Mouse (Mus musculus): ENCODE data around the gene Zfp512. TPM values are rescaled to one million over a fixed set of nuclear protein-coding genes. Genes with fewer than 3 reads are reported as not detected.
"Not testable (repeated sequence)": the region's sequence is repeated elsewhere in the genome, so short reads cannot be mapped to it uniquely, and the experiment has no call there.

The Zfp512 gene
- polyA plus RNA-seq (2012; rRNA removed): 7.9 and 9.9 TPM in 2 replicates

GRCm38 (mm10) chr5:31451878-31452561 is at the start of gene Zfp512:
Zfp512 (plus strand) TSS chr5:31452431.
- TF ChIP-seq CTCF (conservative IDR thresholded peaks at IDR 0.05; ENCODE audit: insufficient read depth, insufficient read length, low read depth, low read length) (no peak), POLR2A (IDR thresholded peaks at IDR 0.05; ENCODE audit: low read depth, low read length) (peak; percentile 44)
- Histone ChIP-seq H3K4me3 (ENCODE audit: insufficient read depth, low read depth, low read length) (peak within 1 kb of the TSS; percentile 55), H3K27ac (ENCODE audit: insufficient read depth, low read depth, low read length) (no peak within 1 kb of the TSS; the same call in 1 of the 2 replicates), H3K27me3 (replicated peaks; ENCODE audit: control insufficient read depth, insufficient read depth, low read length) (no peaks in the 10 kb centered on the region), H3K36me3 (ENCODE audit: control insufficient read depth, insufficient read depth, low read length) (no peaks in the 10 kb centered on the region), H3K4me1 (ENCODE audit: control insufficient read depth, insufficient read depth, low read length) (peaks cover 4% of the 10 kb centered on the region; the same call in 1 of the 2 replicates)
- 6% methylated on average over 23 of the region's 23 CpGs for WGBS
- peak; percentile 97 for DNase-seq

- DNase-seq; H3K36me3 ChIP-seq (ENCODE audit: control insufficient read depth, insufficient read depth, low read length); H3K27ac ChIP-seq (ENCODE audit: insufficient read depth, low read depth, low read length); H3K4me3 ChIP-seq (ENCODE audit: insufficient read depth, low read depth, low read length); H3K27me3 ChIP-seq (replicated peaks; ENCODE audit: control insufficient read depth, insufficient read depth, low read length); H3K4me1 ChIP-seq (ENCODE audit: control insufficient read depth, insufficient read depth, low read length): not testable (repeated sequence)
- WGBS: 92% methylated on average over 9 of the region's 9 CpGs
These were observed 17.5 kb upstream of the Zfp512 start for GRCm38 (mm10) chr5:31434727-31435126.

- H3K27ac ChIP-seq (ENCODE audit: insufficient read depth, low read depth, low read length): no peak overlapping the region
- H3K36me3 ChIP-seq (ENCODE audit: control insufficient read depth, insufficient read depth, low read length): no peaks in the 10 kb centered on the region
- H3K4me1 ChIP-seq (ENCODE audit: control insufficient read depth, insufficient read depth, low read length): peaks cover 4% of the 10 kb centered on the region; the same call in 1 of the 2 replicates
- no peak for DNase-seq
- no peaks in the 10 kb centered on the region for H3K27me3 ChIP-seq (replicated peaks; ENCODE audit: control insufficient read depth, insufficient read depth, low read length)
- WGBS: 55% methylated on average over 2 of the region's 2 CpGs
- TF ChIP-seq CTCF (conservative IDR thresholded peaks at IDR 0.05; ENCODE audit: insufficient read depth, insufficient read length, low read depth, low read length) (no peak), POLR2A (IDR thresholded peaks at IDR 0.05; ENCODE audit: low read depth, low read length) (no peak)
- no peak overlapping the region for H3K4me3 ChIP-seq (ENCODE audit: insufficient read depth, low read depth, low read length)
These were observed 895 bp upstream of the Zfp512 start for GRCm38 (mm10) chr5:31451336-31451735.

- Histone ChIP-seq H3K4me1 (ENCODE audit: control insufficient read depth, insufficient read depth, low read length) (peaks cover 4% of the 10 kb centered on the region; the same call in 1 of the 2 replicates), H3K27ac (ENCODE audit: insufficient read depth, low read depth, low read length) (no peak overlapping the region; the same call in 1 of the 2 replicates), H3K27me3 (replicated peaks; ENCODE audit: control insufficient read depth, insufficient read depth, low read length) (no peaks in the 10 kb centered on the region), H3K36me3 (ENCODE audit: control insufficient read depth, insufficient read depth, low read length) (no peaks in the 10 kb centered on the region), H3K4me3 (ENCODE audit: insufficient read depth, low read depth, low read length) (peak overlapping the region; percentile 55)
- DNase-seq: no peak
- under 1% methylated on average over 11 of the region's 11 CpGs for WGBS
- TF ChIP-seq CTCF (conservative IDR thresholded peaks at IDR 0.05; ENCODE audit: insufficient read depth, insufficient read length, low read depth, low read length) (no peak), POLR2A (IDR thresholded peaks at IDR 0.05; ENCODE audit: low read depth, low read length) (no peak)
These were observed 289 bp downstream of the Zfp512 start for GRCm38 (mm10) chr5:31452562-31452878.

GRCm38 (mm10) chr5:31452886-31453410 is 717 bp downstream of the Zfp512 start:
- no peaks in the 10 kb centered on the region for H3K36me3 ChIP-seq (ENCODE audit: control insufficient read depth, insufficient read depth, low read length)
- peaks cover 4% of the 10 kb centered on the region; the same call in 1 of the 2 replicates for H3K4me1 ChIP-seq (ENCODE audit: control insufficient read depth, insufficient read depth, low read length)
- WGBS: 9% methylated on average over 7 of the region's 7 CpGs
- TF ChIP-seq CTCF (conservative IDR thresholded peaks at IDR 0.05; ENCODE audit: insufficient read depth, insufficient read length, low read depth, low read length): no peak
- TF ChIP-seq POLR2A (IDR thresholded peaks at IDR 0.05; ENCODE audit: low read depth, low read length): no peak
- H3K27ac ChIP-seq (ENCODE audit: insufficient read depth, low read depth, low read length): no peak overlapping the region
- peak overlapping the region; percentile 40 for H3K4me3 ChIP-seq (ENCODE audit: insufficient read depth, low read depth, low read length)
- DNase-seq: no peak
- H3K27me3 ChIP-seq (replicated peaks; ENCODE audit: control insufficient read depth, insufficient read depth, low read length): no peaks in the 10 kb centered on the region

- WGBS: 74% methylated on average over 3 of the region's 3 CpGs
- TF ChIP-seq CTCF (conservative IDR thresholded peaks at IDR 0.05; ENCODE audit: insufficient read depth, insufficient read length, low read depth, low read length): no peak
- TF ChIP-seq POLR2A (IDR thresholded peaks at IDR 0.05; ENCODE audit: low read depth, low read length): no peak
- Histone ChIP-seq H3K4me3 (ENCODE audit: insufficient read depth, low read depth, low read length) (no peak overlapping the region), H3K27me3 (replicated peaks; ENCODE audit: control insufficient read depth, insufficient read depth, low read length) (no peaks in the 10 kb centered on the region), H3K36me3 (ENCODE audit: control insufficient read depth, insufficient read depth, low read length) (no peaks in the 10 kb centered on the region; the same call in 1 of the 2 replicates), H3K27ac (ENCODE audit: insufficient read depth, low read depth, low read length) (no peak overlapping the region), H3K4me1 (ENCODE audit: control insufficient read depth, insufficient read depth, low read length) (no peaks in the 10 kb centered on the region)
- no peak for DNase-seq
These were observed 15.6 kb downstream of the Zfp512 start for GRCm38 (mm10) chr5:31467798-31468197.

- TF ChIP-seq POLR2A (IDR thresholded peaks at IDR 0.05; ENCODE audit: low read depth, low read length) (no peak), CTCF (conservative IDR thresholded peaks at IDR 0.05; ENCODE audit: insufficient read depth, insufficient read length, low read depth, low read length) (no peak)
- Histone ChIP-seq H3K36me3 (ENCODE audit: control insufficient read depth, insufficient read depth, low read length) (no peaks in the 10 kb centered on the region; the same call in 1 of the 2 replicates), H3K27ac (ENCODE audit: insufficient read depth, low read depth, low read length) (no peak overlapping the region), H3K4me3 (ENCODE audit: insufficient read depth, low read depth, low read length) (no peak overlapping the region), H3K4me1 (ENCODE audit: control insufficient read depth, insufficient read depth, low read length) (no peaks in the 10 kb centered on the region), H3K27me3 (replicated peaks; ENCODE audit: control insufficient read depth, insufficient read depth, low read length) (no peaks in the 10 kb centered on the region)
- 92% methylated on average over 6 of the region's 6 CpGs for WGBS
- DNase-seq: no peak
These were observed 17.5 kb downstream of the Zfp512 start for GRCm38 (mm10) chr5:31469711-31470110.

All from kidney, adult 2 months (tissue).